Mouse (Mus musculus): ENCODE data around the gene Olfr1066.
A peak's percentile ranks its signal among the peaks of the same experiment; 100 is the strongest.
"Not testable (repeated sequence)": the region's sequence is repeated elsewhere in the genome, so short reads cannot be mapped to it uniquely, and the experiment has no call there.

Gene Olfr1066

GRCm38 (mm10) chr2:86456169-86456568 is at the start of gene Olfr1066:
Gene Olfr1066, minus strand, starts transcription at chr2:86456269.
- no peak for DNase-seq

- DNase-seq = no peak
Measured at GRCm38 (mm10) chr2:86487286-86487685, 31.2 kb upstream of the Olfr1066 start, which contains the start of gene Olfr228. Gene Olfr228, minus strand, starts transcription at chr2:86487386.

GRCm38 (mm10) chr2:86464442-86465109 is 8.5 kb upstream of the Olfr1066 start:
- DNase-seq = peak; percentile 28 to 54

- no peak for DNase-seq
Measured at GRCm38 (mm10) chr2:86460434-86460833, 4.4 kb upstream of the Olfr1066 start.

GRCm38 (mm10) chr2:86450491-86450890 is 5.6 kb downstream of the Olfr1066 start, which contains the start of gene Olfr1065:
Gene Olfr1065, minus strand, starts transcription at chr2:86450591.
- not testable (repeated sequence) for DNase-seq

- not testable (repeated sequence) for DNase-seq
Measured at GRCm38 (mm10) chr2:86442101-86442500, 14.0 kb downstream of the Olfr1066 start.

- not testable (repeated sequence) for DNase-seq
Measured at GRCm38 (mm10) chr2:86428511-86428910, 27.6 kb downstream of the Olfr1066 start.

GRCm38 (mm10) chr2:86426649-86427048 is 29.4 kb downstream of the Olfr1066 start, which contains the start of gene Olfr1062:
Gene Olfr1062, minus strand, starts transcription at chr2:86426749.
- DNase-seq = not testable (repeated sequence)

GRCm38 (mm10) chr2:86413950-86414349 is 42.1 kb downstream of the Olfr1066 start, which contains the start of gene Olfr1061:
Gene Olfr1061, minus strand, starts transcription at chr2:86414050.
- no peak for DNase-seq

Data from cerebellum, postnatal 25 days (tissue).